Mouse (Mus musculus): ENCODE data around the gene Prmt6. TPM values are rescaled to one million over a fixed set of nuclear protein-coding genes. Genes with fewer than 3 reads are reported as not detected.

Prmt6 gene
- total RNA-seq (2021) = 10 to 100 TPM; 10.8 to 11.3 TPM
- long read RNA-seq, experiment 1, transcript Prmt6-201 (1 exons, 2,450 nt) = major isoform, 15 of 25 reads
- long read RNA-seq, experiment 1, transcript Prmt6-202 (2 exons, 3,059 nt) = minor isoform, 10 of 25 reads
- long read RNA-seq, experiment 1, partial matches to known transcripts = 0 of 25 reads
- long read RNA-seq, experiment 1, other reads (novel, unspliced or antisense) = 0 of 25 reads
- long read RNA-seq, experiment 2, transcript Prmt6-201 (1 exons, 2,450 nt) = major isoform, 15 of 26 reads
- long read RNA-seq, experiment 2, transcript Prmt6-202 (2 exons, 3,059 nt) = minor isoform, 11 of 26 reads
- long read RNA-seq, experiment 2, partial matches to known transcripts = 0 of 26 reads
- long read RNA-seq, experiment 2, other reads (novel, unspliced or antisense) = 0 of 26 reads

DNA sequence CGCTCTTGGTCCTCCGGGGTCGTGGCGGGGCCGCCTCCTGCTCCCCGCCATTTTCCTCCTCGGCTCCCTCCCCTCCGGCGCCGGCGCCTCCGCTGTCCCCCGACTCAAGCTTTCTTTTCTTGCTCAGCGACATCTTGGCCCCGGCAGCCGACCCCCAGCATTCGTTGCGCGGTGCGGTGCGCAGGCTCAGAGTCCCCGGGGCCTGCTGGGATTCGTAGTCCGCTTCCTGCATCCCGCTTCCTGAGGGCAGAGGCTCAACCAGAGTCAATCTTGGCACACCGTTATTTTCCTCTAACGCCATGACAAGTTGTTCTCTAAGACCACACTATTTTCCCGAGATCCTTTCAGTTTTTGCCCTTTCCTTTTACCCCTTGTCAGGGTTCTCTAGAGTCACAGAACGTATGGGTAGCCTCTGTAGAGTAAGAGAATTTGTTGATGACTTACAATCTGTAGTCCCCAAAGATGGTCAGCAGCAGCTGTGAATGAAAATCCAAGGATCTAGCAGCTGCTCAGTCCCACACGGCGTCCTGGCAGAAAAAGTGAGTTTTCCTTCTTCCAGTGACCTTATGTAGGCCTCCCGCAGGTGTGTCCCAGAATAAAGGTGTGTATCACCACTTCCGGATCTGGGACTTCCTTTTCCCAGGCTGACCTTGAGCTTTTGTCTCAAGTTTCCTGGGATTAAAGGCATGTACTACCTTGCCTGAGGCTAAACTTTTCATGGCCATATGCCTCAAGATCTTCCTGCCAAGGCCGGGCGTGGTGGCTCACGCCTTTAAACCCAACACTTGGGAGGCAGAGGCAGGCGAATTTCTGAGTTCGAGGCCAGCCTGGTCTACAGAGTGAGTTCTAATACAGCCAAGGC is at the start of gene Prmt6:
Gene Prmt6, minus strand, starts transcription at position 160 of the 862 bp plus-strand sequence.
- peak; percentile 77 to 89 for DNase-seq (ENCODE audit: low spot score in 2 of 2)

GRCm38 (mm10) chr3:110290485-110291045 is 39.8 kb upstream of the Prmt6 start:
- DNase-seq (ENCODE audit: low spot score in 2 of 2) = no peak

GRCm38 (mm10) chr3:110282651-110283050 is 31.9 kb upstream of the Prmt6 start:
- no peak for DNase-seq (ENCODE audit: low spot score in 2 of 2)

- DNase-seq (ENCODE audit: low spot score in 2 of 2) = no peak
Observed at GRCm38 (mm10) chr3:110267790-110268189, 17.0 kb upstream of the Prmt6 start.

- no peak for DNase-seq (ENCODE audit: low spot score in 2 of 2)
Observed at GRCm38 (mm10) chr3:110253105-110253504, 2.3 kb upstream of the Prmt6 start.

DNA sequence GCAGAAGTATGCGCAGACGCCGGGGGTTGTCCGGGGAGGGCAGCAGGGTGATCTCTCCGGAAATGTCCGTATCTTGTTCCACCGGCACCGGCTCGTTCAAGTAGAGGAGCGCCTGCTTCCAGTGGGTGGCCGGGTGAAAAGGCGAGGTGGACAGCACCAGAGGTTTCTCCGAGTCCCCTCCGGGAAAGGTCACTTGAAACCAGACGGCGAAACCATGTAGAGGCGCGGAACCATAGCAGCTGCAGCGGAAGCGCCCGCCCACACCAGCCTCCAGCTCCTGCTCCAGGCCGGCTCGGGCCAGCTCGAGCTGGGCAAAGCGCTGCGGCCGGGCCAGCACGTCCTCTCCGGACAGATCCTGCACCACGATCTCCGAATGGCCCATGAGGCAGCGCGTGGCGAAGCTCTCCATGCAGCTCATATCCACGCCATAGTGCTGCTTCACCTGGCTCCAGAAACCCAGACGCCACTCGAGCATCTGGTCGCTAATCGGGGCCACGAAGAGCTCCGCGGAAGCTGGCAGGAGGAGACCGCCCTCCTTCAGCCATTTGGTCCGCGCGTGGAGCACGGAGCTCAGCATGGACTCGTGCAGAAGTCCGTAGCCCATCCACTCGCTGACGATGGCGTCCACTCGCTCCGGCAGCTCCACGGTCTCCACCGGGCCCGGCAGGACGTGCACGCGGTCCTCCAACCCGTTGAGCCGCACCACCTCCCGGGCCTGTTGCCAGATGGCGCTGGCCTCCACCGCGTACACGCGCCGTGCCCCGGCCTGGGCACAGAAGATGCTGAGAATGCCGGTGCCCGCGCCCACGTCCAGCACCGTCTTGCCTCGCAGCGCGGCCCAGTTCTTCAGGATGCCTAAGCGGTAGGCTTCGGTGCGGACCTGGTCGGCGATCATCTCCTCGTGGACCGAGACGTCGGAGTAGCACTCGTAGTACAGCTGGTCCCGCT is 633 bp downstream of the Prmt6 start:
- peak; percentile 54 to 77 for DNase-seq (ENCODE audit: low spot score in 2 of 2)

- DNase-seq (ENCODE audit: low spot score in 2 of 2) = no peak
Observed at GRCm38 (mm10) chr3:110236819-110237463, 13.9 kb downstream of the Prmt6 start.

Other genes with a start within 250 kb of the Prmt6 start
- gene Ntng1, start 107.0 kb downstream of the Prmt6 start, total RNA-seq (2021) = 1 to 10 TPM; 1.1 to 3.1 TPM